Mouse (Mus musculus) forebrain, postnatal 0 days (tissue): ENCODE measurements around the gene Aldh8a1. TPM values are rescaled to one million over a fixed set of nuclear protein-coding genes. Genes with fewer than 3 reads are reported as not detected.
"Not testable (repeated sequence)": the region's sequence is repeated elsewhere in the genome, so short reads cannot be mapped to it uniquely, and the experiment has no call there.

Experiments used
- ATAC-seq: fragments of 200-750 bp; cut with Nextera tagmentation; 2 replicates; pipeline ENCODE4 v1.8.0; 2017; ENCODE audit warnings: mild to moderate bottlenecking, moderate library complexity
- DNase-seq: peaks from one replicate; pipeline ENCODE4 v3.0.0-alpha.2; 2015
- H3K27ac ChIP-seq: fragments of 300-500 bp; sonication (generic); 2 replicates; pipeline ENCODE4 v1.5.1; 2014; ENCODE audit warnings: low read depth, mild to moderate bottlenecking, antibody characterized with exemption, low read length, moderate library complexity, mixed read lengths
- H3K27me3 ChIP-seq: fragments of 300-500 bp; sonication (generic); 2 replicates; pipeline ENCODE4 v1.6.1; 2014; ENCODE audit warnings: mild to moderate bottlenecking, low read length, mixed read lengths; ENCODE audit not compliant: insufficient read depth
- H3K36me3 ChIP-seq: fragments of 300-500 bp; sonication (generic); 2 replicates; pipeline ENCODE4 v1.6.1; 2014; ENCODE audit warnings: mild to moderate bottlenecking, moderate library complexity; ENCODE audit not compliant: insufficient read depth
- H3K4me1 ChIP-seq: fragments of 300-500 bp; sonication (generic); 2 replicates; pipeline ENCODE4 v1.6.1; 2014; ENCODE audit warnings: antibody characterized with exemption; ENCODE audit not compliant: insufficient read depth
- H3K4me2 ChIP-seq: fragments of 300-500 bp; sonication (generic); 2 replicates; pipeline ENCODE4 v1.6.1; 2014; ENCODE audit warnings: low read depth, mild to moderate bottlenecking, moderate library complexity
- H3K4me3 ChIP-seq: fragments of 300-500 bp; sonication (generic); 2 replicates; pipeline ENCODE4 v1.5.1; 2014; ENCODE audit warnings: low read depth, low read length, mixed read lengths
- H3K9ac ChIP-seq: fragments of 300-500 bp; sonication (generic); 2 replicates; pipeline ENCODE4 v1.6.1; 2014; ENCODE audit warnings: mild to moderate bottlenecking
- H3K9me3 ChIP-seq: fragments of 300-500 bp; sonication (generic); 2 replicates; pipeline ENCODE4 v1.6.1; 2016; ENCODE audit warnings: low read length
- CTCF ChIP-seq: sonication (generic); IDR thresholded peaks from 2 replicates; pipeline ENCODE4 v1.5.1; 2016; ENCODE audit warnings: antibody characterized with exemption, control low read depth, low read depth
- WGBS: fragments of 180-500 bp; shearing (Covaris S2); extraction: QIAGEN DNeasy Blood & Tissue Kit; methylation state at CpG from one replicate; pipeline ENCODE4 v1.1.7; 2014; 5-methylcytosine and 5-hydroxymethylcytosine counted together
- polyA plus RNA-seq: library from polyadenylated mRNA; unstranded; fragments of >200 nt; fragmentation: Nextera tagmentation; extraction: Ambion mirVana; gene quantifications from 2 replicates; pipeline ENCODE4 v1.2.1, GENCODE M21; 2015
- total RNA-seq: library from RNA; depleted of rRNA; stranded (reverse); fragments of >200 nt; gene quantifications from 2 replicates; pipeline ENCODE4 v1.2.3, GENCODE M21; 2014

Aldh8a1 gene
- total and polyA plus RNA-seq, 2 experiments from 2014 or later: 0.10 TPM; not detected in 1

- Histone ChIP-seq H3K9me3 (no peaks in the 10 kb centered on the region), H3K9ac (no peak overlapping the region), H3K4me1 (no peaks in the 10 kb centered on the region), H3K27me3 (no peaks in the 10 kb centered on the region), H3K36me3 (no peaks in the 10 kb centered on the region), H3K4me3 (no peak overlapping the region), H3K4me2 (no peak overlapping the region), H3K27ac (no peak overlapping the region)
- DNase-seq (no peak), ATAC-seq (no peak)
- 75% methylated on average over 4 of the region's 4 CpGs for WGBS
- no peak for TF ChIP-seq CTCF
Measured at GRCm38 (mm10) chr10:21390440-21390839, 13.3 kb downstream of the Aldh8a1 start.

- 75% methylated on average over 4 of the region's 4 CpGs for WGBS
- no peak for DNase-seq
- no peak for ATAC-seq
- Histone ChIP-seq H3K27ac (no peak overlapping the region), H3K9ac (no peak overlapping the region), H3K4me2 (no peak overlapping the region), H3K9me3 (no peaks in the 10 kb centered on the region), H3K4me3 (no peak overlapping the region), H3K4me1 (no peaks in the 10 kb centered on the region), H3K36me3 (no peaks in the 10 kb centered on the region), H3K27me3 (no peaks in the 10 kb centered on the region)
- TF ChIP-seq CTCF: no peak
Measured at GRCm38 (mm10) chr10:21391286-21391685, 14.2 kb downstream of the Aldh8a1 start.

DNA sequence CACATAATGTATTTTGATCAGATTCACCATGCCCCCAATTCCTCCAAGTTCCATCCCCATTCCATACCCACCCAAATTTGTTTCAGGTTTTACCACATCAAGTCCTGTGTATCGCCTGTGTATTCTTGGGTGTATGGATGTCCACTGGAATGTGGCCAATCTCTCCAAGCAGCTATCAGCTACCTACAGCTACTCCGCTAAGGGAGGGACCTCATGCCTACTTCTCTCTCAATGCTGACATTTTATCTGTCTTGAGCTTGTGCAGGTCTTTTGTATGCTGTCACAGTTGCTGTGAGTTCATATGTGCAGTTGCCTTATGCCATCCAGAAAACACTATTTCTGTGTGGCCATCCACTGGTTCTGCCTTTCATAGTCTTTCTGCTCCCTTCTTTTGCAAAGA is 16.3 kb downstream of the Aldh8a1 start:
- no peak for TF ChIP-seq CTCF
- H3K9me3 ChIP-seq: no peaks in the 10 kb centered on the region
- ATAC-seq (no peak), DNase-seq (no peak)
- no peaks in the 10 kb centered on the region for H3K27me3 ChIP-seq
- WGBS: 93% methylated on average over 2 of the region's 2 CpGs
- H3K4me3 ChIP-seq: no peak overlapping the region
- H3K4me1 ChIP-seq: no peaks in the 10 kb centered on the region
- H3K27ac ChIP-seq: no peak overlapping the region
- H3K36me3 ChIP-seq: no peaks in the 10 kb centered on the region
- H3K4me2 ChIP-seq: no peak overlapping the region
- no peak overlapping the region for H3K9ac ChIP-seq

- Histone ChIP-seq H3K9me3 (no peaks in the 10 kb centered on the region), H3K4me2 (no peak overlapping the region), H3K4me1 (no peaks in the 10 kb centered on the region), H3K4me3 (no peak overlapping the region), H3K36me3 (no peaks in the 10 kb centered on the region), H3K9ac (no peak overlapping the region), H3K27me3 (no peaks in the 10 kb centered on the region), H3K27ac (no peak overlapping the region)
- ATAC-seq: no peak
- no peak for TF ChIP-seq CTCF
- 90% methylated on average over 14 of the region's 14 CpGs for WGBS
- no peak for DNase-seq
Measured at GRCm38 (mm10) chr10:21395426-21396139, 18.5 kb downstream of the Aldh8a1 start.

DNA sequence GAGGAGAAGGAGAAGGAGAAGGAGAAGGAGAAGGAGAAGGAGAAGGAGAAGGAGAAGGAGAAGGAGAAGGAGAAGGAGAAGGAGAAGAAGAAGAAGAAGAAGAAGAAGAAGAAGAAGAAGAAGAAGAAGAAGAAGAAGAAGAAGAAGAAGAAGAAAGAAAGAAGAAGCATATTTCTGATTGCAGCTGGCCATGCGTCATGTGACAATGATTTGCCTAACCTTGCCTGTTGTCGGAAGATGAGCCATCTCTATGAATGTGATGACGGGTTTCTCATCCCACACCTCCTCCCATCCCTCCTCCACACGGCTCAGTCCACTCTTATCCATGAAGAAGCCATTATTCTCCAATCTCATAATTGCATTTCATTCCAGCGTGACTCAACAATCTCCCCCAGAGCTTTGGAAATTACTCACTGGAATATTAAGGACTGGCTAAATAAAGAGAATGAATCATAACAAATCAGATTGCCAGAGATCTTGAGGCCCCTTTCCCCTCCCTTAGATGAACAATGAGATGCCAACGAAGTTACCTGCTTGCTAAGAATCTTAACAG is 21.9 kb downstream of the Aldh8a1 start:
- ATAC-seq, H3K4me2 ChIP-seq, H3K27me3 ChIP-seq, H3K9ac ChIP-seq, H3K4me3 ChIP-seq, DNase-seq, H3K4me1 ChIP-seq, H3K36me3 ChIP-seq, H3K27ac ChIP-seq, H3K9me3 ChIP-seq: not testable (repeated sequence)
- WGBS: 81% methylated on average over 6 of the region's 6 CpGs

DNA sequence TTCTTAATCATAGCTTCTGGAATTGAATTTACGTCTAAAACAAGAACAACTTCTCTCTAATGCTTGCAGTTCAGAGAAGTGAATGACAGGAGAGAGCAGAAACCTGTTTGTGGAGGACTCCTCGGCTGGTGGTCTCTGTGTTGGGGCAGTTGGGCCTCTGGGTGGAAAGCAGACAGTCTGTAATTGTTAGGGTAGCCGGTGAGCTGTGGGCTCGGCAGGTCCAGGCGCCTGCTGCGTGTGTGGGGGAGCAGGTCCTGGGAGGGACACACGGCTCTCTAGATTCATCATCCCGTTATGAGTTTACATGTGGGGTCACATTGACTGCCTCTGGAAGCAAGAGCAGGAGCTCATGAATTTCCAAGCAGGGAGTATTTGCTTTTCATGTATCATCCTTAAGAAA is 22.5 kb downstream of the Aldh8a1 start:
- no peaks in the 10 kb centered on the region for H3K4me1 ChIP-seq
- H3K27ac ChIP-seq: no peak overlapping the region
- WGBS: 76% methylated on average over 8 of the region's 8 CpGs
- no peak overlapping the region for H3K4me2 ChIP-seq
- H3K36me3 ChIP-seq: no peaks in the 10 kb centered on the region
- no peak overlapping the region for H3K4me3 ChIP-seq
- no peak for ATAC-seq
- no peaks in the 10 kb centered on the region for H3K27me3 ChIP-seq
- DNase-seq: no peak
- H3K9ac ChIP-seq: no peak overlapping the region
- no peaks in the 10 kb centered on the region for H3K9me3 ChIP-seq
- TF ChIP-seq CTCF: no peak

DNA sequence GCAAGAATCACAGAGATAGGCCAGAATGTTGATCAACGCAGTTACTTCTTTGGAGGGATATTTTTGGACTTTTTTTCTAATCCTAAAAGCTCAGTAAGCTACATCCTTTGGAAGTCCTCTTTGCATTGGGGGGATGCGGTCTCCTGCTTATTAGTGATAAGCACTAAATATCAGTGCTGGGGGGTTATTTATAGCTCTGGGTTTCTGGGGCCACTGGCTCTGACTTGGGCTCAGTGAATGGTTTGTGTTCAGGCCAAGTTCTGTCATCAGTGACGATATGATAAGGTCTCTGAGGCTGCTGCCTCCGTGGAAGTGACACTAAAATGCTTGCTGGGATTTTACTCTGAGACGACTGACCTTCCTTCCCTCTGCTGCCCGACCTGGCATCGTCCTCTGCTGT is 22.9 kb downstream of the Aldh8a1 start:
- TF ChIP-seq CTCF: no peak
- Histone ChIP-seq H3K27me3 (no peaks in the 10 kb centered on the region), H3K9me3 (no peaks in the 10 kb centered on the region), H3K4me1 (no peaks in the 10 kb centered on the region), H3K27ac (no peak overlapping the region), H3K4me3 (no peak overlapping the region), H3K36me3 (no peaks in the 10 kb centered on the region), H3K4me2 (no peak overlapping the region), H3K9ac (no peak overlapping the region)
- DNase-seq (no peak), ATAC-seq (no peak)
- 70% methylated on average over 7 of the region's 7 CpGs for WGBS
